Mouse (Mus musculus): ENCODE measurements around the gene Ltbp1. TPM values are rescaled to one million over a fixed set of nuclear protein-coding genes. Genes with fewer than 3 reads are reported as not detected.

Gene Ltbp1
- polyA plus RNA-seq, 1 experiment from 2014 or later, result 30.2 TPM

GRCm38 (mm10) chr17:75020026-75020425 is 14.7 kb downstream of the Ltbp1 start:
- Histone ChIP-seq H3K9ac (ENCODE audit: low read depth, low read length) (no peak overlapping the region), H3K4me3 (replicated peaks; ENCODE audit: low read depth, low read length) (no peak overlapping the region), H3K4me1 (replicated peaks; ENCODE audit: insufficient read depth, low read length) (no peaks in the 10 kb centered on the region), H3K36me3 (ENCODE audit: insufficient read depth, low read length) (no peaks in the 10 kb centered on the region), H3K4me2 (ENCODE audit: low read length) (no peak overlapping the region), H3K9me3 (replicated peaks; ENCODE audit: low read length) (no peaks in the 10 kb centered on the region), H3K27me3 (ENCODE audit: insufficient read depth, low read length) (no peaks in the 10 kb centered on the region), H3K27ac (no peak overlapping the region)
- TF ChIP-seq CTCF (IDR thresholded peaks at IDR 0.05; ENCODE audit: low read depth), result no peak
- DNase-seq (ENCODE audit: low spot score) (no peak), ATAC-seq (replicated peaks; ENCODE audit: low FRiP score, low read depth) (no peak)
- WGBS, result 67% methylated on average over 7 of the region's 7 CpGs

- no peak for TF ChIP-seq CTCF (IDR thresholded peaks at IDR 0.05; ENCODE audit: low read depth)
- Histone ChIP-seq H3K36me3 (ENCODE audit: insufficient read depth, low read length) (no peaks in the 10 kb centered on the region), H3K27me3 (ENCODE audit: insufficient read depth, low read length) (no peaks in the 10 kb centered on the region), H3K4me2 (ENCODE audit: low read length) (no peak overlapping the region), H3K9ac (ENCODE audit: low read depth, low read length) (no peak overlapping the region), H3K27ac (no peak overlapping the region), H3K4me3 (replicated peaks; ENCODE audit: low read depth, low read length) (no peak overlapping the region), H3K9me3 (replicated peaks; ENCODE audit: low read length) (no peaks in the 10 kb centered on the region), H3K4me1 (replicated peaks; ENCODE audit: insufficient read depth, low read length) (no peaks in the 10 kb centered on the region)
- DNase-seq (ENCODE audit: low spot score) (no peak), ATAC-seq (replicated peaks; ENCODE audit: low FRiP score, low read depth) (no peak)
- WGBS, result 53% methylated on average over 3 of the region's 3 CpGs
Measured at GRCm38 (mm10) chr17:75020619-75021018, 15.3 kb downstream of the Ltbp1 start.

- Histone ChIP-seq H3K4me2 (ENCODE audit: low read length) (no peak overlapping the region), H3K4me1 (replicated peaks; ENCODE audit: insufficient read depth, low read length) (no peaks in the 10 kb centered on the region), H3K36me3 (ENCODE audit: insufficient read depth, low read length) (no peaks in the 10 kb centered on the region), H3K27me3 (ENCODE audit: insufficient read depth, low read length) (no peaks in the 10 kb centered on the region), H3K9ac (ENCODE audit: low read depth, low read length) (no peak overlapping the region), H3K27ac (no peak overlapping the region), H3K9me3 (replicated peaks; ENCODE audit: low read length) (no peaks in the 10 kb centered on the region), H3K4me3 (replicated peaks; ENCODE audit: low read depth, low read length) (no peak overlapping the region)
- no peak for DNase-seq (ENCODE audit: low spot score)
- ATAC-seq (replicated peaks; ENCODE audit: low FRiP score, low read depth), result no peak
- TF ChIP-seq CTCF (IDR thresholded peaks at IDR 0.05; ENCODE audit: low read depth), result no peak
- 78% methylated on average over 12 of the region's 12 CpGs for WGBS
Measured at GRCm38 (mm10) chr17:75027358-75028131, 22.2 kb downstream of the Ltbp1 start.

- Histone ChIP-seq H3K9ac (ENCODE audit: low read depth, low read length) (no peak overlapping the region), H3K4me1 (replicated peaks; ENCODE audit: insufficient read depth, low read length) (no peaks in the 10 kb centered on the region; the same call in 1 of the 2 replicates), H3K27ac (no peak overlapping the region), H3K4me2 (ENCODE audit: low read length) (no peak overlapping the region), H3K9me3 (replicated peaks; ENCODE audit: low read length) (no peaks in the 10 kb centered on the region), H3K36me3 (ENCODE audit: insufficient read depth, low read length) (no peaks in the 10 kb centered on the region), H3K27me3 (ENCODE audit: insufficient read depth, low read length) (no peaks in the 10 kb centered on the region), H3K4me3 (replicated peaks; ENCODE audit: low read depth, low read length) (no peak overlapping the region)
- DNase-seq (ENCODE audit: low spot score) (peak; percentile 34), ATAC-seq (replicated peaks; ENCODE audit: low FRiP score, low read depth) (no peak; the same call in 1 of the 2 replicates)
- no peak for TF ChIP-seq CTCF (IDR thresholded peaks at IDR 0.05; ENCODE audit: low read depth)
- WGBS, result 35% methylated on average over 14 of the region's 14 CpGs
Measured at GRCm38 (mm10) chr17:75033356-75033755, 28.0 kb downstream of the Ltbp1 start.

- H3K4me1 ChIP-seq (replicated peaks; ENCODE audit: insufficient read depth, low read length), result no peaks in the 10 kb centered on the region; the same call in 1 of the 2 replicates
- no peak overlapping the region for H3K27ac ChIP-seq
- H3K9me3 ChIP-seq (replicated peaks; ENCODE audit: low read length), result no peaks in the 10 kb centered on the region
- no peak for ATAC-seq (replicated peaks; ENCODE audit: low FRiP score, low read depth)
- H3K4me3 ChIP-seq (replicated peaks; ENCODE audit: low read depth, low read length), result no peak overlapping the region
- H3K4me2 ChIP-seq (ENCODE audit: low read length), result no peak overlapping the region
- no peak for DNase-seq (ENCODE audit: low spot score)
- no peak overlapping the region for H3K9ac ChIP-seq (ENCODE audit: low read depth, low read length)
- WGBS, result 75% methylated on average over 21 of the region's 21 CpGs
- H3K27me3 ChIP-seq (ENCODE audit: insufficient read depth, low read length), result no peaks in the 10 kb centered on the region
- no peak for TF ChIP-seq CTCF (IDR thresholded peaks at IDR 0.05; ENCODE audit: low read depth)
- H3K36me3 ChIP-seq (ENCODE audit: insufficient read depth, low read length), result no peaks in the 10 kb centered on the region
Measured at GRCm38 (mm10) chr17:75033872-75034615, 28.7 kb downstream of the Ltbp1 start.

- H3K27me3 ChIP-seq (ENCODE audit: insufficient read depth, low read length), result no peaks in the 10 kb centered on the region
- no peak overlapping the region for H3K4me2 ChIP-seq (ENCODE audit: low read length)
- 61% methylated on average over 6 of the region's 6 CpGs for WGBS
- no peak overlapping the region for H3K27ac ChIP-seq
- no peaks in the 10 kb centered on the region for H3K9me3 ChIP-seq (replicated peaks; ENCODE audit: low read length)
- no peak for ATAC-seq (replicated peaks; ENCODE audit: low FRiP score, low read depth)
- no peak overlapping the region for H3K4me3 ChIP-seq (replicated peaks; ENCODE audit: low read depth, low read length)
- no peaks in the 10 kb centered on the region for H3K36me3 ChIP-seq (ENCODE audit: insufficient read depth, low read length)
- H3K9ac ChIP-seq (ENCODE audit: low read depth, low read length), result no peak overlapping the region
- no peaks in the 10 kb centered on the region; the same call in 1 of the 2 replicates for H3K4me1 ChIP-seq (replicated peaks; ENCODE audit: insufficient read depth, low read length)
- no peak for TF ChIP-seq CTCF (IDR thresholded peaks at IDR 0.05; ENCODE audit: low read depth)
- no peak for DNase-seq (ENCODE audit: low spot score)
Measured at GRCm38 (mm10) chr17:75036881-75037280, 31.5 kb downstream of the Ltbp1 start.
